Mouse (Mus musculus) c-Kit-positive CD71-positive TER-119-positive erythroid progenitor cells, embryonic 14.5 days (primary cell): ENCODE data around the gene Cth.

Experiments
- DNase-seq: peaks from one replicate; pipeline ENCODE4 v3.0.0-alpha.2; 2013; ENCODE audit warnings: low spot score

Gene Cth

GRCm38 (mm10) chr3:157910262-157910661 is 14.6 kb downstream of the Cth start:
- no peak for DNase-seq

GRCm38 (mm10) chr3:157908166-157908565 is 16.7 kb downstream of the Cth start:
- DNase-seq, result no peak

GRCm38 (mm10) chr3:157901721-157902120 is 23.2 kb downstream of the Cth start:
- no peak for DNase-seq

GRCm38 (mm10) chr3:157899986-157900385 is 24.9 kb downstream of the Cth start:
- DNase-seq, result no peak

- no peak for DNase-seq
These were observed 27.2 kb downstream of the Cth start for GRCm38 (mm10) chr3:157897645-157898044.

GRCm38 (mm10) chr3:157891819-157892218 is 33.1 kb downstream of the Cth start:
- DNase-seq, result no peak

- no peak for DNase-seq
These were observed 40.7 kb downstream of the Cth start for GRCm38 (mm10) chr3:157884081-157884643.

- DNase-seq, result no peak
These were observed 41.8 kb downstream of the Cth start for GRCm38 (mm10) chr3:157883085-157883484.

- DNase-seq, result no peak
These were observed 42.9 kb downstream of the Cth start for GRCm38 (mm10) chr3:157881992-157882391.

GRCm38 (mm10) chr3:157880983-157881382 is 43.9 kb downstream of the Cth start:
- no peak for DNase-seq

- no peak for DNase-seq
These were observed 47.0 kb downstream of the Cth start for GRCm38 (mm10) chr3:157877847-157878246.

- DNase-seq, result peak; percentile 45
These were observed 48.3 kb downstream of the Cth start for GRCm38 (mm10) chr3:157876439-157877156.

GRCm38 (mm10) chr3:157872897-157873296 is 52.0 kb downstream of the Cth start:
- DNase-seq, result no peak

GRCm38 (mm10) chr3:157867836-157868235 is 57.0 kb downstream of the Cth start:
- DNase-seq, result no peak

- DNase-seq, result no peak
These were observed 58.6 kb downstream of the Cth start for GRCm38 (mm10) chr3:157866251-157866650.

- DNase-seq, result no peak
These were observed 59.0 kb downstream of the Cth start for GRCm38 (mm10) chr3:157865848-157866247.

GRCm38 (mm10) chr3:157865431-157865830 is 59.4 kb downstream of the Cth start:
- DNase-seq, result no peak

GRCm38 (mm10) chr3:157852806-157853205 is 72.1 kb downstream of the Cth start:
- no peak for DNase-seq

GRCm38 (mm10) chr3:157848503-157848902 is 76.4 kb downstream of the Cth start:
- no peak for DNase-seq

GRCm38 (mm10) chr3:157847338-157848284 is 77.3 kb downstream of the Cth start:
- DNase-seq, result no peak
